Mouse (Mus musculus) forebrain, embryonic 16.5 days (tissue): ENCODE measurements around the gene 1700016K19Rik. TPM values are rescaled to one million over a fixed set of nuclear protein-coding genes. Genes with fewer than 3 reads are reported as not detected.

Source experiments
- ATAC-seq: fragments of 200-750 bp; cut with Nextera tagmentation; 2 replicates; pipeline ENCODE4 v1.8.0; 2017; ENCODE audit warnings: mild to moderate bottlenecking, moderate library complexity
- H3K27ac ChIP-seq: fragments of 300-500 bp; sonication (generic); 2 replicates; pipeline ENCODE4 v1.5.1; 2014; ENCODE audit warnings: low read length, control low read depth
- H3K27me3 ChIP-seq: fragments of 300-500 bp; sonication (generic); replicated peaks from 2 replicates; pipeline ENCODE4 v1.6.1; 2014; ENCODE audit warnings: low read length; ENCODE audit not compliant: control insufficient read depth, insufficient read depth
- H3K36me3 ChIP-seq: fragments of 300-500 bp; sonication (generic); 2 replicates; pipeline ENCODE4 v1.6.1; 2014; ENCODE audit not compliant: control insufficient read depth, insufficient read depth
- H3K4me1 ChIP-seq: fragments of 300-500 bp; sonication (generic); replicated peaks from 2 replicates; pipeline ENCODE4 v1.6.1; 2014; ENCODE audit warnings: low read length; ENCODE audit not compliant: control insufficient read depth, insufficient read depth
- H3K4me2 ChIP-seq: fragments of 300-500 bp; sonication (generic); 2 replicates; pipeline ENCODE4 v1.6.1; 2014; ENCODE audit warnings: mild to moderate bottlenecking, low read length, control low read depth
- H3K4me3 ChIP-seq: fragments of 300-500 bp; sonication (generic); replicated peaks from 2 replicates; pipeline ENCODE4 v1.5.1; 2014; ENCODE audit warnings: mild to moderate bottlenecking, low read length, control low read depth
- H3K9ac ChIP-seq: fragments of 300-500 bp; sonication (generic); replicated peaks from 2 replicates; pipeline ENCODE4 v1.6.1; 2014; ENCODE audit warnings: low read depth, low read length, control low read depth
- H3K9me3 ChIP-seq: fragments of 300-500 bp; sonication (generic); 2 replicates; pipeline ENCODE4 v1.6.1; 2016; ENCODE audit warnings: low read length; ENCODE audit not compliant: control insufficient read depth
- WGBS: fragments of 180-500 bp; shearing (Covaris S2); extraction: QIAGEN DNeasy Blood & Tissue Kit; methylation state at CpG from one replicate; pipeline ENCODE4 v1.1.7; 2014; 5-methylcytosine and 5-hydroxymethylcytosine counted together
- polyA plus RNA-seq: library from polyadenylated mRNA; unstranded; fragments of >200 nt; fragmentation: Nextera tagmentation; extraction: Ambion mirVana; gene quantifications from 2 replicates; pipeline ENCODE4 v1.2.1, GENCODE M21; 2015

Gene 1700016K19Rik
- polyA plus RNA-seq, 1 experiment from 2014 or later = 4.1 TPM

DNA sequence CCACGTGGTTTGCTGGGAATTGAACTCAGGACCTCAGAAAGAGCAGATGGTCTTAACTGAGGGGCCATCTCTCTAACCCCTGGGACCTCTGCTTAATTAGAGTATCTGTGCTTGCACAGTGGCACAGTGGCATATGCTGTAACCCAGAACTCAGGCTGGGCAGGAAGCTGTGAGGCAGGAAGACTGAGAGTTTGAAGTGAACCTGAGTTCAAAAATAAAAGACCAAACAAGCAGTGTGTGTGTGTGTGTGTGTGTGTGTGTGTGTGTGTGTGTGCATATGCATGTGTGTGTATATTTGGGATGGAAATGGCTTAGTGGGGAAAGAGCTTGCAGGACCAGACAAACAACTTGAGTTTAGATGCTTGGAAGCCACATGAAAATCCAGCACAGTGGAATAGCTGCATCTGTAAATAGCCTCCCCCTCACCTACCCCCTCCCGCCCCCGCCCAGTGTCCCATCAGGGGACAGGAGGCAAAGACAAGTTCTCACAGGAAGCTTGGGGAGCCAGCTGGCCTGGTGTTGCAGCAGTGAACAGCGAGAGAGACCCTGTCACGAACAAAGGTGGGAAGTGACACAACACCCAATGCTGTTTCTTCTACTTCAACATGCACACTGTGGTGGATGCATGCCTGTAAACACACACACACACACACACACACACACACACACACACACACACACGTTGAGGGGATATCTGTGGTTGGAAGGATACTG lies 38.0 kb downstream of the 1700016K19Rik start:
- Histone ChIP-seq H3K4me3 (no peak overlapping the region), H3K9ac (no peak overlapping the region), H3K27ac (no peak overlapping the region), H3K4me2 (no peak overlapping the region), H3K36me3 (no peaks in the 10 kb centered on the region), H3K27me3 (no peaks in the 10 kb centered on the region), H3K4me1 (0 out of 2 replicates have a peak, but pooled peaks cover under 1% of the 10 kb centered on the region), H3K9me3 (no peaks in the 10 kb centered on the region)
- ATAC-seq = no peak
- 50% methylated on average over 6 of the region's 6 CpGs for WGBS

GRCm38 (mm10) chr11:76039271-76040053 lies 39.8 kb downstream of the 1700016K19Rik start:
- no peak overlapping the region for H3K4me2 ChIP-seq
- 80% methylated on average over 3 of the region's 3 CpGs for WGBS

DNA sequence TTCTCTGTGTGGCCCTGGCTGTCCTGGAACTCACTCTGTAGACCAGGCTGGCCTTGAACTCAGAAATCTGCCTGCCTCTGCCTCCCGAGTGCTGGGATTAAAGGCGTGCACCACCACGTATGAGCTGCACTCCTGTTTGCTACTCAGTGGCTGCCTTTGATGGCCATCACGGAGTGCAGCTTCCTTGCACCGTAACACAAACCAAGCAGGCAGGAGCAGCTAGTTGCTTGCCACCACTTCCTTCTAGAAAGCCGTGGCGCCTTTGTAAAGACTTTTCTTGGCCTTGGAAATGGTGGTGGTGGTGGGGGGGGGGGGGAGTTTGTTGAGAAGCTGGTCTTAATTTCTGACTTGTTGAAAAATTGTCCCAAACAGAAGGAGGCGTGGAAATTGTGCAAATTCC lies 40.4 kb downstream of the 1700016K19Rik start:
- H3K4me3 ChIP-seq = no peak overlapping the region
- no peaks in the 10 kb centered on the region for H3K27me3 ChIP-seq
- H3K4me1 ChIP-seq = 0 out of 2 replicates have a peak, but pooled peaks cover 4% of the 10 kb centered on the region
- H3K4me2 ChIP-seq = no peak overlapping the region
- H3K36me3 ChIP-seq = no peaks in the 10 kb centered on the region
- 89% methylated on average over 8 of the region's 8 CpGs for whole genome bisulfite sequencing
- ATAC-seq = no peak
- no peaks in the 10 kb centered on the region for H3K9me3 ChIP-seq
- no peak overlapping the region for H3K27ac ChIP-seq
- H3K9ac ChIP-seq = no peak overlapping the region

More at GRCm38 (mm10) chr11:76039271-76040053, 39.8 kb downstream of the 1700016K19Rik start:
- Histone ChIP-seq H3K4me3 (no peak overlapping the region), H3K9me3 (no peaks in the 10 kb centered on the region), H3K27me3 (no peaks in the 10 kb centered on the region), H3K9ac (no peak overlapping the region), H3K27ac (no peak overlapping the region), H3K36me3 (no peaks in the 10 kb centered on the region), H3K4me1 (0 out of 2 replicates have a peak, but pooled peaks cover 4% of the 10 kb centered on the region)
- no peak for ATAC-seq

DNA sequence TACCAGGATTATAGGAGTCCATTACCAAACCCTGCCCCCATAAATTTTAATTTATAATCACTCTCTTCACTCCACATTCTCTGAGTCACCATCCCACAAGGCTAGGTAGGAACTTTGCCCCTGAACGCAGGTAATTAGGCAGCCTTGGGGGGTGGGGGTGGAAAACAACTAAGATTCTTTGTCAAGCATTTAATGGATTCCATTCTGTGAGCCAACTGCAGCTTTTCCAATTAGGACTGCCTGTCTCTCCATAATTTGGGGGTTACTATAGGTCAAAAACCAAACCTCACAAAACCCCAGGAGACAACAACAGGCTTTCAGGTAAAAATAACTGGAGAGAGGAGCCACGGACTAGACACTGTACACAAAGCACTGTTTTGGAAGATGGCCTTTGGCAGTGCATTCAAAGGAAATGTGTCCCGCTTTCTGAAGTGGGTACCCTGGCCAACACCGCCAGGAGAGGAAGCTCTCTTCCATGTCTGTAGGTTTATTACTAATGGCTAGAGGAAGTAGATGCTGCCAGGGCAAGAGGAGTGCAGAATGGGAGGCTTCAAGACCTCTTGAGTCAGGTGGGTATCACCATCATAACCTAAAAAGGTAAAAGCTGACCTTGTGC lies 41.2 kb downstream of the 1700016K19Rik start:
- H3K4me2 ChIP-seq = no peak overlapping the region
- no peak overlapping the region for H3K4me3 ChIP-seq
- no peaks in the 10 kb centered on the region for H3K9me3 ChIP-seq
- H3K9ac ChIP-seq = no peak overlapping the region
- H3K36me3 ChIP-seq = no peaks in the 10 kb centered on the region
- 0 out of 2 replicates have a peak, but pooled peaks cover 4% of the 10 kb centered on the region for H3K4me1 ChIP-seq
- no peaks in the 10 kb centered on the region for H3K27me3 ChIP-seq
- no peak for ATAC-seq
- no peak overlapping the region for H3K27ac ChIP-seq
- 54% methylated on average over 4 of the region's 4 CpGs for WGBS

DNA sequence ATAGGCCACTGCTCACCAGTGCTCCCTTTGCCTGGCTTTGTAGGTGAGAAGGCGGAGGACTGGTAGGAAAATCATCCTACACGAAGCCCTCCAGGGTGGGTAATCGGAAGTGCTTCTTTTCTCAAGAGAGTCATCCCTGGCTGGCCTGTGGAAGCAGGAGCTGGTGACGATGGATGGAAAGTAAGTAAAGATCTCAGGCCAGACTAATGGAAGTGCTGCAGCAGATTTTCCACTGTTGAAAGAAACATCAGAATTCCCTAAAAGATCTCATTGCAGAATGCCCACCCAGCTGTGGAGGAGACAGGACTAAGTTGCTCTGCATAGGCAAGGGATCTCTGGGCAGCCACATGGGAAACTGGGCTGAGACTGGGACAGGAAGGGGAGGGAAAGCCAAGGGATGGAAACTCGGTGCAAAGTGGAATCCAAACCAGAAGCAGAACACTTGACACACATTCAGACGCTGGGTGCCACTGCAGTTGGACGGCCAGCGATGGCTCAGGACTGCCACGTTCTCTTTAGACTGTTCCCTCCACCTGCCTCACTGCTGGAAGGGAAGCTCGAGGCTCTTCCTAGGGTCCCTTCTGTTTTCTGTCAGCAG lies 42.4 kb downstream of the 1700016K19Rik start:
- Histone ChIP-seq H3K36me3 (no peaks in the 10 kb centered on the region), H3K27me3 (no peaks in the 10 kb centered on the region), H3K9ac (no peak overlapping the region), H3K27ac (no peak overlapping the region), H3K9me3 (no peaks in the 10 kb centered on the region), H3K4me3 (no peak overlapping the region), H3K4me1 (0 out of 2 replicates have a peak, but pooled peaks cover 4% of the 10 kb centered on the region), H3K4me2 (no peak overlapping the region)
- WGBS = 66% methylated on average over 10 of the region's 10 CpGs
- no peak for ATAC-seq

GRCm38 (mm10) chr11:76042882-76043281 lies 43.2 kb downstream of the 1700016K19Rik start:
- no peak overlapping the region for H3K4me3 ChIP-seq
- 41% methylated on average over 5 of the region's 5 CpGs for WGBS
- H3K9me3 ChIP-seq = no peaks in the 10 kb centered on the region
- no peak for ATAC-seq
- H3K4me2 ChIP-seq = no peak overlapping the region
- H3K27ac ChIP-seq = no peak overlapping the region
- 0 out of 2 replicates have a peak, but pooled peaks cover 4% of the 10 kb centered on the region for H3K4me1 ChIP-seq
- no peaks in the 10 kb centered on the region for H3K27me3 ChIP-seq
- H3K9ac ChIP-seq = no peak overlapping the region
- H3K36me3 ChIP-seq = no peaks in the 10 kb centered on the region

- ATAC-seq = no peak
- no peak overlapping the region for H3K9ac ChIP-seq
- no peaks in the 10 kb centered on the region for H3K9me3 ChIP-seq
- no peaks in the 10 kb centered on the region for H3K27me3 ChIP-seq
- no peak overlapping the region for H3K4me2 ChIP-seq
- H3K36me3 ChIP-seq = no peaks in the 10 kb centered on the region
- WGBS = 83% methylated on average over 6 of the region's 6 CpGs
- H3K4me1 ChIP-seq = 0 out of 2 replicates have a peak, but pooled peaks cover 4% of the 10 kb centered on the region
- H3K4me3 ChIP-seq = no peak overlapping the region
- no peak overlapping the region for H3K27ac ChIP-seq
Observed at GRCm38 (mm10) chr11:76044468-76044867, 44.8 kb downstream of the 1700016K19Rik start.

DNA sequence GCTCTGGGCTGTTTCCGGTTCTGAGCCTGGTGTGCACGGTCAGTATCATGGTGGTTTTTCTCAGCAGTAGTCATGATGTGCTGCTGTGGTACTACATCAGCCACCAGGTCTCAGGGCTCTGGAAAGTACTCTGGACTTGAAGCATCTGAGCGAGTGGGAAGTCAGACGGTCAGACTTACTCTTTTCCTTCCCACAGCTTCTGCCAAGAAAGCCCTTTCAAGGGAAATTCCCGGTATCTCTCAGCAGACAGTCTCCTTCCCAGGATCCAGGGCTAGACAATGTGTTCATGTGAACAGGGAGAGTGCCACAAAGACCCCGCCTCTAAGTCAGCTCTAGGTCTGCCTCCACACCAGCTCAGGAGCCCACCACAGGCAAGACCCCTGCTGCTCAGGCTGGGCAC lies 45.7 kb downstream of the 1700016K19Rik start:
- Histone ChIP-seq H3K27me3 (no peaks in the 10 kb centered on the region), H3K9me3 (no peaks in the 10 kb centered on the region), H3K27ac (no peak overlapping the region), H3K4me1 (0 out of 2 replicates have a peak, but pooled peaks cover 4% of the 10 kb centered on the region), H3K9ac (no peak overlapping the region), H3K36me3 (no peaks in the 10 kb centered on the region), H3K4me3 (no peak overlapping the region), H3K4me2 (no peak overlapping the region)
- no peak for ATAC-seq
- 83% methylated on average over 6 of the region's 6 CpGs for WGBS

DNA sequence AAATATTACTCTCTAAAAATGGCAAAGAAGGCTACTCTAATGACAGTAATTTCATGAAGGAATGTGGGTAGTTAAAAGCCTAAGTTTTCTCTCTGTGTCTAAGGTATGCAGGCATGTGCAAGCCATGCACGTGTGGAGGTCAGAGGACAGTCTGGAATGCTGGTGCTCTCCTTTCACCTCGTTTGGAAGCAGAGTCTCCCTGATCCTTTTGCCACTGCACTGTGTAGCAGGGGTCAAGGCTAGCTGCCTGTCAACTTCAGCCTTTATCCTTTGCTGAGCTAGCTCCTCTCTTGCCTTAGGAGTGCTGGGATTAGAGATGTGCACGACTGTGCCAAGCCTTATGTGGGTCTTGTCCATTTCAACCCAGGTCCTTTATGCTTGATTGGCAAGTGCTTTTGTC lies 50.8 kb downstream of the 1700016K19Rik start:
- Histone ChIP-seq H3K9me3 (no peaks in the 10 kb centered on the region), H3K9ac (no peak overlapping the region), H3K4me3 (no peak overlapping the region), H3K27ac (no peak overlapping the region), H3K4me1 (no peaks in the 10 kb centered on the region), H3K4me2 (no peak overlapping the region), H3K36me3 (no peaks in the 10 kb centered on the region), H3K27me3 (no peaks in the 10 kb centered on the region)
- ATAC-seq = no peak
- WGBS = 39% methylated on average over 3 of the region's 3 CpGs
